Mouse (Mus musculus): Measurements from ENCODE around the gene 2310057J18Rik.
"Not testable (repeated sequence)": the region's sequence is repeated elsewhere in the genome, so short reads cannot be mapped to it uniquely, and the experiment has no call there.

Gene 2310057J18Rik

DNA sequence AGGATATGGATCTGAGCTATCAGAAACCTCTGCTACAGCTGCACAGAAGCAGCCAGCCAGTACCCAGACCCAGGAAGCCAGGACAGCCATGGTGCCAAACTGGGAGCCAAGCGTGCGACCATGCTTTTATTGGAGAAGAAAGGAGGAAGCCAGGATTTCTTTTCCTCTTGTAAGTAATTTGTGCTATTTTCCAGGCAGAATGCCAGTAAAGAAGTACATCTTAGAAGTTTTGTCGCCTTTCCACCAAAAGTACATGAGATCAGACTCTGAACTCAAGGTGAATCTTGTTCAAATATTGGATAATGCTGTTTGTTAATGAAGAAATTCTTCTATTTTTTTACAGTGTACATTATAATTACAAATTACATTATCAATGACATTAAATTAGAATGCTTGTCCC lies at the start of gene 2310057J18Rik:
Gene 2310057J18Rik (minus strand): TSS at position 101 of the 400 bp plus-strand sequence.
- H3K36me3 ChIP-seq (ENCODE audit: control insufficient read depth, insufficient read depth, low read length, poor library complexity, severe bottlenecking) = no peaks in the 10 kb centered on the region
- DNase-seq (ENCODE audit: low read depth, low spot score) = no peak
- no peaks in the 10 kb centered on the region for H3K27me3 ChIP-seq (ENCODE audit: control insufficient read depth, insufficient read depth, low read length, poor library complexity, severe bottlenecking)

DNA sequence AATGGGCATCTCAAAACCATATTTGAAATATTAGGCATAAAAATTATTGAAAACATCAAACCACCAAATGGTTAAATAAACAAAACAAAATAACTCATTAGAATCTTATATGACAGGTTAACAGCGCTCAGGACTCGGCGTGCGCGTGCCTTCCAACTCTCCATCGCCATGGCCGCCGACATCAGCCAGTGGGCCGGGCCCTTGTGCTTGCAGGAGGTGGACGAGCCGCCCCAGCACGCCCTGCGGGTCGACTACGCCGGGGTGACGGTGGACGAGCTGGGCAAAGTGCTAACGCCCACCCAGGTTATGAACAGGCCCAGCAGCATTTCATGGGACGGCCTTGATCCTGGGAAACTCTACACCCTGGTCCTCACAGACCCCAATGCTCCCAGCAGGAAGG lies 43.9 kb upstream of the 2310057J18Rik start:
- H3K36me3 ChIP-seq (ENCODE audit: control insufficient read depth, insufficient read depth, low read length, poor library complexity, severe bottlenecking); H3K27me3 ChIP-seq (ENCODE audit: control insufficient read depth, insufficient read depth, low read length, poor library complexity, severe bottlenecking); DNase-seq (ENCODE audit: low read depth, low spot score): not testable (repeated sequence)

DNA sequence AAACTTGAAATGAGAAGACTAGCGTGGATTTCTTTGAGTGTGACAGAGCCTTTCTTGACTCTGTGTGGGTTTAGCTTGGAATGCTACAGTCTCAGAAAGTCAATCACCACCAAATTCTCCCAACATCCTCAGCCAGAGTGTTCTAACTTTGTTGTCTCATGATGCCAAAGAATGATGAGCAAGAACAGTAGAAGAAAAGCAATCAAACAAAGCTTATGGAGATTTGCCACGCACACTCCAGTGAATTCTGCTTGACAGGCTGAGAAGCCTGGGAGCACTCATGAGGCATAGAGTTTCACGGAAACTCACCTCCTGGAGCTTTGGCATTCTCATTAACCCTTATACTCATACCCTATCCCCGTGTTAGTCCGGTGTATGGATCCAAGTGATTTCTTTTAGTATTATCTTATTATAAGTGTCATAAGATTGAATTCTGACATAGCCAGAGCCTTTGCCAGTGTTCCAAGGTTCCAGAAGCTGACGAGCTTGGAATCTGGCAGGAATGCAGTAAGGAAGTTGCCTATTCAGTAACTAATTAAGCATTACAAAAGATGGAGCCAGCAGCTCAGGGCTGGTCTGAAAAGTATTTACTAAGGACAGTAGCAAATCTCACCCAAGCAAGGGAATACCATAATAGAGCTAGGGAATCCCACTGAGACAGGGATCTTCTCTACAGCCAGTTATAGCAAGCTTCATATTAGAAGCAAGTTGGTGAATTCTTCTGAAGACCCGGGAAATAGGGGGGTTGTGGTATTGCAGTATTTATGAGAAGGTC lies 33.6 kb upstream of the 2310057J18Rik start:
- no peak for DNase-seq (ENCODE audit: low read depth, low spot score)
- H3K27me3 ChIP-seq (ENCODE audit: control insufficient read depth, insufficient read depth, low read length, poor library complexity, severe bottlenecking) = no peaks in the 10 kb centered on the region
- H3K36me3 ChIP-seq (ENCODE audit: control insufficient read depth, insufficient read depth, low read length, poor library complexity, severe bottlenecking) = no peaks in the 10 kb centered on the region

DNA sequence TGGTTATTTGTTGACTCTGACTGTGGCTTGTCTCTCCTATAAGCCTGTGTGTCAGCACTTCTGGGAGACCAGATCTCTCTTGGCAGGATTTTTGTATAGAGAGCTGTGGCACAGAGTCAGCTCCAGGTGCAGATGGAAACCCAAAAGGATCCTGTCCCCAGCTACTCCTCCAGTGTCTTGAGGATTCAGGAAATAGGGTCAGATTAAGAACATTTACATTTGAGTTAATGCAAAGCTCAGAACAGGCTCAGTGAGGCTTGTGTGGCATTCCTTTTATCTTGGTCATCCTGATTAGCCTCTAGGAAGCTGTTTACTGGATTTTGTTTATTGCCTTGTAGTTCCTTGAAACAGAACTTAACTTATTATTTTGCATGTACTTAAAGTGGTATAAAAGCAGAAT lies 11.7 kb upstream of the 2310057J18Rik start:
- Histone ChIP-seq H3K27me3 (ENCODE audit: control insufficient read depth, insufficient read depth, low read length, poor library complexity, severe bottlenecking) (no peaks in the 10 kb centered on the region), H3K36me3 (ENCODE audit: control insufficient read depth, insufficient read depth, low read length, poor library complexity, severe bottlenecking) (no peaks in the 10 kb centered on the region)
- DNase-seq (ENCODE audit: low read depth, low spot score) = no peak

DNA sequence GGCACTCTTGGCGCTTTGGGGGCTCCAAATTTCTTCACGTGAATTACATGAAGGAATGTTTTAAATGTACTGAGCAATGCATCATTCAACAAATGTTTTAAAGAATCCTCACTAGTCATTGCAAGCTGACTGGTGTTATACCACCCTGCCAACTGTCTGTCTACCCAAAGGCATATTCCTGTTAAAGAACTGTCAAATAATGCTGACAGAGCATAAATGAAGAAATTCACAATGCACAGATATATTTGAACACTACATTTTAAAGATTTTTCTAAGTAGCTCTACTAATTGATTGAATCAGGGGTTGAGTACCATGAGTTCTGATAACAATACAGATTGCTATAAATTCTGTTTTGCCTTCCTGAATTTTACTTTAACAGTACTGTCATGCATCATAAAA lies 2.9 kb upstream of the 2310057J18Rik start:
- DNase-seq (ENCODE audit: low read depth, low spot score) = no peak
- Histone ChIP-seq H3K27me3 (ENCODE audit: control insufficient read depth, insufficient read depth, low read length, poor library complexity, severe bottlenecking) (no peaks in the 10 kb centered on the region), H3K36me3 (ENCODE audit: control insufficient read depth, insufficient read depth, low read length, poor library complexity, severe bottlenecking) (no peaks in the 10 kb centered on the region)

DNA sequence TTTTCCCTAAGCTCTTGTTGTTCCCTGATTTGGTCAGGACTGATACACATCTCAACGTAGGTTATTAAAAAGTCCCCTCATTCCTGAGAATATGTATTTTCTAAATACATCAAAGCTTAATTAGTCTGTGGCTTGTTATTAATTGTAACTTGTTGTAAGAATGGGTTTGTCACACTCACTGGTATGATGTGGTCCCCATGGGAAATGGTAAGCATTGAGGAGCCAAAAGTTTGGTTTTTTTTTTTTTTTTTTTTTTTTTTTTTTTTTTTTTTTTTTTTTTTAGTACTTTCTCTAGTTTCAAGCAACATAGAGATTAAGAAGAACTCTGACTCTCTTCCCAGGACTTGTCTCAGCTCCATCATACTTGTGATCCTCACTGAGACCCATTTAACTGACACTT lies 17.9 kb downstream of the 2310057J18Rik start:
- DNase-seq (ENCODE audit: low read depth, low spot score) = no peak
- H3K36me3 ChIP-seq (ENCODE audit: control insufficient read depth, insufficient read depth, low read length, poor library complexity, severe bottlenecking) = no peaks in the 10 kb centered on the region
- H3K27me3 ChIP-seq (ENCODE audit: control insufficient read depth, insufficient read depth, low read length, poor library complexity, severe bottlenecking) = no peaks in the 10 kb centered on the region

DNA sequence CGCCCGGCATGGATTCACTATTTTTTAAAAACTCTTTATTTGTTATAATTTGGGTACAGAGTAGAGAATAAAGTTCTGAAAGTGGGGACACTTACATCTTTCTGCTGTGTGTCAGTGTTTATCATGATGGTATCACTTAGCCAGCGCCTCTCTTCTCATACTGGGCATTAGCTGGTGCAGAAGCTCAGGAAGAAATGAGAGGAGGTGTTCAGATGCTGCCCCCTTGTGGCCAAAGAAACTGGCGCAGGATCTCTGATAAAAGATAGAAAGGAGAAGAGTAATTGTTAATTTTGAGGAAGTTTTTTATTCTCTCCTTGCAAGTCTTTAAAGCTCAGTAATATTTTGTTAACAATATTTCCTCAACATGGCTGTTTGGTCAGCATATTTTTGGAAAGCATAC lies 31.0 kb downstream of the 2310057J18Rik start:
- DNase-seq (ENCODE audit: low read depth, low spot score) = peak; percentile 7
- Histone ChIP-seq H3K36me3 (ENCODE audit: control insufficient read depth, insufficient read depth, low read length, poor library complexity, severe bottlenecking) (no peaks in the 10 kb centered on the region), H3K27me3 (ENCODE audit: control insufficient read depth, insufficient read depth, low read length, poor library complexity, severe bottlenecking) (no peaks in the 10 kb centered on the region)

DNA sequence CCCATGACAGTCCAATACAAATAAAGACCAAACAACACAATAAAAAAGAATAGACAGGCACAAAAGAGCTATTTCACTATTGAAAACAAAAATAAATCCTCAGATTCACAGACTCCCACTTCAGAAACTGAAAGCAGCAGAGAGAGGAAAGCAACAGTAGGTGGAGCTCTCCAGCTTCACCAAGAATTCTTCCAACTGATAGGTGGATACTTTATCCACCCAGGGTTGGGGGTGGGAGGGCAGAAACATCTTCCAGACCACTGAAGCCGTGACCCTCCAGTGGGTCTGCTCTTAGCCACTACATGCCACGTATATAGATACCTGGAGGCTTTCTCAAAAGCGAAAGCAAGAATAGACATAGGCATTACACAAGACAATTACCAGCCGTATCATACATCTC lies 31.6 kb downstream of the 2310057J18Rik start:
- H3K27me3 ChIP-seq (ENCODE audit: control insufficient read depth, insufficient read depth, low read length, poor library complexity, severe bottlenecking) = no peaks in the 10 kb centered on the region
- DNase-seq (ENCODE audit: low read depth, low spot score) = no peak
- H3K36me3 ChIP-seq (ENCODE audit: control insufficient read depth, insufficient read depth, low read length, poor library complexity, severe bottlenecking) = no peaks in the 10 kb centered on the region

Measured in splenic B cell, adult 2 months (primary cell).